Mouse (Mus musculus) 416B (cell line): Measurements from ENCODE around the gene Ttc28.
A peak's percentile ranks its signal among the peaks of the same experiment; 100 is the strongest.

Source experiments
- DNase-seq: peaks from one replicate; pipeline ENCODE4 v3.0.0; 2011; ENCODE audit warnings: low read depth

Ttc28 gene

GRCm38 (mm10) chr5:111050135-111050534 is 170.5 kb downstream of the Ttc28 start:
- DNase-seq: no peak

GRCm38 (mm10) chr5:111054380-111054779 is 174.8 kb downstream of the Ttc28 start:
- no peak for DNase-seq

- DNase-seq: no peak
These were observed 175.3 kb downstream of the Ttc28 start for GRCm38 (mm10) chr5:111054848-111055428.

GRCm38 (mm10) chr5:111055507-111055906 is 175.9 kb downstream of the Ttc28 start:
- no peak for DNase-seq

- no peak for DNase-seq
These were observed 177.5 kb downstream of the Ttc28 start for GRCm38 (mm10) chr5:111057084-111057483.

GRCm38 (mm10) chr5:111058401-111059139 is 179.0 kb downstream of the Ttc28 start:
- DNase-seq: no peak

- peak; percentile 29 for DNase-seq
These were observed 179.7 kb downstream of the Ttc28 start for GRCm38 (mm10) chr5:111059140-111059921.

- DNase-seq: no peak
These were observed 180.7 kb downstream of the Ttc28 start for GRCm38 (mm10) chr5:111060246-111060745.

GRCm38 (mm10) chr5:111063155-111063554 is 183.6 kb downstream of the Ttc28 start:
- no peak for DNase-seq

GRCm38 (mm10) chr5:111063991-111064390 is 184.4 kb downstream of the Ttc28 start:
- DNase-seq: no peak

GRCm38 (mm10) chr5:111065770-111066169 is 186.2 kb downstream of the Ttc28 start:
- DNase-seq: no peak

GRCm38 (mm10) chr5:111069503-111069902 is 189.9 kb downstream of the Ttc28 start:
- no peak for DNase-seq

GRCm38 (mm10) chr5:111069931-111070330 is 190.3 kb downstream of the Ttc28 start:
- no peak for DNase-seq

GRCm38 (mm10) chr5:111070361-111070760 is 190.8 kb downstream of the Ttc28 start:
- DNase-seq: no peak

GRCm38 (mm10) chr5:111073316-111073736 is 193.7 kb downstream of the Ttc28 start:
- no peak for DNase-seq

- DNase-seq: no peak
These were observed 194.4 kb downstream of the Ttc28 start for GRCm38 (mm10) chr5:111074050-111074449.

GRCm38 (mm10) chr5:111075841-111076240 is 196.2 kb downstream of the Ttc28 start:
- no peak for DNase-seq

GRCm38 (mm10) chr5:111077261-111077660 is 197.7 kb downstream of the Ttc28 start:
- DNase-seq: no peak

GRCm38 (mm10) chr5:111080601-111081000 is 201.0 kb downstream of the Ttc28 start:
- DNase-seq: no peak

GRCm38 (mm10) chr5:111085849-111086248 is 206.2 kb downstream of the Ttc28 start:
- no peak for DNase-seq

GRCm38 (mm10) chr5:111096750-111097149 is 217.1 kb downstream of the Ttc28 start:
- DNase-seq: no peak

GRCm38 (mm10) chr5:111097233-111098160 is 217.9 kb downstream of the Ttc28 start:
- no peak for DNase-seq
